Mouse (Mus musculus) liver, embryonic 14.5 days (tissue): ENCODE data around the gene Prrt2.

Source experiments
- CTCF ChIP-seq: IDR thresholded peaks from 2 replicates; pipeline ENCODE4 v1.5.1; 2016; ENCODE audit warnings: antibody characterized with exemption, low read depth, control low read depth
- EP300 ChIP-seq: IDR thresholded peaks from 2 replicates; pipeline ENCODE4 v1.6.1; 2016; ENCODE audit warnings: antibody characterized with exemption, low read depth

DNA sequence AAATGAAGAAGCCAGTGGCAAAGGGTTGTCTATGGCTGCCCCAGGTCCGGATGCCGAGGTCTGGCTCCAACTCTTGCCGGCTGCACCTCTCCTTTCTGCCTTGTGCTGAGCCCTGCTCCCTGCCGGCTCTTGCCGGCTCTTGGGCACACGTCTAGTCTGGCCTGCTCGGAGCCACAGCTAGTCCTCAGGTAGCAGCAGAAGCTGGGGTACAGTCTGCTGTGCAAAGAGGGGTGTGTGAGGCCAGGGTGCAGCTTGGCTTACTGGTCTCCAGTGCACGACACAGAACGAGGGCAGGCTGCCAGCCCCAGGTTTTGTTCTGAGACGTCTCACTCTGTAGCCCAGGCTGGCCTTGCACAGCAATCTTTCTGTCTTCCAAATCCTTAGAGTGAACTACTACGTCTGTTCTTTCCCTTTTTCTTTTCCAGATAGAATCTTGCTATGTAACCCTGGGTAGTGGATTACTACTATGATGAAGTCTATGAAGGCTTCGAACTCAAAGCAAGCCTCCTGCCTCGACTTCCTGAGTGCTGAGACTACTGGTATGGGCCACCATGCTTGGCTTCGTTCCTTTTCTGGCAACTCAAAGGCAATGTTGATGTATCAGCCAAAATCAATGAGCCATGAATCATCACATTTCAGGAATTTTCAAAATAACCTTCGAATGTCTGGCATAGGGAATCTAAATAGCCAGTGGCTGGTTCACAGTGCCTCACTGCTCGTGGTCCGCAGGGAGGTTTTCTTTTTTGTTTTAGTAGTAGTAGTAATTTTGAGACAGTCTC lies 11.5 kb downstream of the Prrt2 start:
- TF ChIP-seq CTCF (no peak), EP300 (no peak)
